Mouse (Mus musculus): ENCODE data around the gene Sumo2. TPM values are rescaled to one million over a fixed set of nuclear protein-coding genes. Genes with fewer than 3 reads are reported as not detected.
"Not testable (repeated sequence)": the region's sequence is repeated elsewhere in the genome, so short reads cannot be mapped to it uniquely, and the experiment has no call there.

The Sumo2 gene
- polyA plus RNA-seq, 1 experiment: 7.0 TPM

- 90% methylated on average over 12 of the region's 12 CpGs for WGBS
These were observed 50.9 kb downstream of the Sumo2 start for GRCm38 (mm10) chr11:115485155-115485554.

GRCm38 (mm10) chr11:115483726-115484125 is 52.4 kb downstream of the Sumo2 start:
- TF ChIP-seq POLR2A (IDR thresholded peaks at IDR 0.05; ENCODE audit: low read depth, low read length) (no peak), CTCF (IDR thresholded peaks at IDR 0.05; ENCODE audit: extremely low read depth, insufficient read length, insufficient replicate concordance, low read depth, low read length) (peak; percentile 64; the same call in 1 of the 2 replicates)
- Histone ChIP-seq H3K4me3 (ENCODE audit: low read depth, low read length) (no peak overlapping the region), H3K36me3 (ENCODE audit: control insufficient read depth, insufficient read depth, low read length) (peaks cover 17% of the 10 kb centered on the region), H3K4me1 (ENCODE audit: control insufficient read depth, insufficient read depth, insufficient read length, low read length) (no peaks in the 10 kb centered on the region), H3K27ac (ENCODE audit: insufficient read depth, low read depth, low read length) (no peak overlapping the region), H3K27me3 (ENCODE audit: control insufficient read depth, insufficient read depth, low read length) (no peaks in the 10 kb centered on the region)
- WGBS: 19% methylated on average over 6 of the region's 6 CpGs

More at GRCm38 (mm10) chr11:115485155-115485554, 50.9 kb downstream of the Sumo2 start:
- no peaks in the 10 kb centered on the region for H3K27me3 ChIP-seq (ENCODE audit: control insufficient read depth, insufficient read depth, low read length)
- no peak overlapping the region for H3K4me3 ChIP-seq (ENCODE audit: low read depth, low read length)
- TF ChIP-seq CTCF (IDR thresholded peaks at IDR 0.05; ENCODE audit: extremely low read depth, insufficient read length, insufficient replicate concordance, low read depth, low read length) (no peak), POLR2A (IDR thresholded peaks at IDR 0.05; ENCODE audit: low read depth, low read length) (no peak)
- no peak overlapping the region for H3K27ac ChIP-seq (ENCODE audit: insufficient read depth, low read depth, low read length)
- H3K4me1 ChIP-seq (ENCODE audit: control insufficient read depth, insufficient read depth, insufficient read length, low read length): no peaks in the 10 kb centered on the region
- H3K36me3 ChIP-seq (ENCODE audit: control insufficient read depth, insufficient read depth, low read length): peaks cover 25% of the 10 kb centered on the region

GRCm38 (mm10) chr11:115483278-115483677 is 52.8 kb downstream of the Sumo2 start:
- WGBS: 80% methylated on average over 11 of the region's 11 CpGs
- H3K4me1 ChIP-seq (ENCODE audit: control insufficient read depth, insufficient read depth, insufficient read length, low read length): no peaks in the 10 kb centered on the region
- no peak overlapping the region for H3K4me3 ChIP-seq (ENCODE audit: low read depth, low read length)
- TF ChIP-seq POLR2A (IDR thresholded peaks at IDR 0.05; ENCODE audit: low read depth, low read length): no peak
- TF ChIP-seq CTCF (IDR thresholded peaks at IDR 0.05; ENCODE audit: extremely low read depth, insufficient read length, insufficient replicate concordance, low read depth, low read length): no peak
- no peak overlapping the region for H3K27ac ChIP-seq (ENCODE audit: insufficient read depth, low read depth, low read length)
- peaks cover 15% of the 10 kb centered on the region; the same call in 1 of the 2 replicates for H3K36me3 ChIP-seq (ENCODE audit: control insufficient read depth, insufficient read depth, low read length)
- H3K27me3 ChIP-seq (ENCODE audit: control insufficient read depth, insufficient read depth, low read length): no peaks in the 10 kb centered on the region

- Histone ChIP-seq H3K27ac (ENCODE audit: insufficient read depth, low read depth, low read length) (no peak overlapping the region), H3K4me1 (ENCODE audit: control insufficient read depth, insufficient read depth, insufficient read length, low read length) (no peaks in the 10 kb centered on the region), H3K4me3 (ENCODE audit: low read depth, low read length) (no peak overlapping the region), H3K36me3 (ENCODE audit: control insufficient read depth, insufficient read depth, low read length) (peaks cover 15% of the 10 kb centered on the region; the same call in 1 of the 2 replicates), H3K27me3 (ENCODE audit: control insufficient read depth, insufficient read depth, low read length) (no peaks in the 10 kb centered on the region)
- TF ChIP-seq POLR2A (IDR thresholded peaks at IDR 0.05; ENCODE audit: low read depth, low read length) (no peak), CTCF (IDR thresholded peaks at IDR 0.05; ENCODE audit: extremely low read depth, insufficient read length, insufficient replicate concordance, low read depth, low read length) (no peak)
- WGBS: 83% methylated on average over 6 of the region's 6 CpGs
These were observed 54.4 kb downstream of the Sumo2 start for GRCm38 (mm10) chr11:115481553-115482259.

- WGBS: 82% methylated on average over 9 of the region's 9 CpGs
- H3K27ac ChIP-seq (ENCODE audit: insufficient read depth, low read depth, low read length): no peak overlapping the region
- H3K4me1 ChIP-seq (ENCODE audit: control insufficient read depth, insufficient read depth, insufficient read length, low read length): peaks cover 9% of the 10 kb centered on the region; the same call in 1 of the 2 replicates
- no peak overlapping the region for H3K4me3 ChIP-seq (ENCODE audit: low read depth, low read length)
- H3K36me3 ChIP-seq (ENCODE audit: control insufficient read depth, insufficient read depth, low read length): peaks cover 13% of the 10 kb centered on the region
- no peaks in the 10 kb centered on the region for H3K27me3 ChIP-seq (ENCODE audit: control insufficient read depth, insufficient read depth, low read length)
- TF ChIP-seq POLR2A (IDR thresholded peaks at IDR 0.05; ENCODE audit: low read depth, low read length): no peak
- no peak for TF ChIP-seq CTCF (IDR thresholded peaks at IDR 0.05; ENCODE audit: extremely low read depth, insufficient read length, insufficient replicate concordance, low read depth, low read length)
These were observed 57.7 kb downstream of the Sumo2 start for GRCm38 (mm10) chr11:115478296-115478938.

GRCm38 (mm10) chr11:115477388-115477787 is 58.7 kb downstream of the Sumo2 start:
- not testable (repeated sequence) for H3K4me3 ChIP-seq (ENCODE audit: low read depth, low read length); H3K27me3 ChIP-seq (ENCODE audit: control insufficient read depth, insufficient read depth, low read length)
- Histone ChIP-seq H3K4me1 (ENCODE audit: control insufficient read depth, insufficient read depth, insufficient read length, low read length) (peaks cover 12% of the 10 kb centered on the region; the same call in 1 of the 2 replicates), H3K36me3 (ENCODE audit: control insufficient read depth, insufficient read depth, low read length) (peaks cover 23% of the 10 kb centered on the region), H3K27ac (ENCODE audit: insufficient read depth, low read depth, low read length) (peak overlapping the region; percentile 60)
- 81% methylated on average over 7 of the region's 7 CpGs for WGBS

- peaks cover 30% of the 10 kb centered on the region for H3K36me3 ChIP-seq (ENCODE audit: control insufficient read depth, insufficient read depth, low read length)
- H3K27me3 ChIP-seq (ENCODE audit: control insufficient read depth, insufficient read depth, low read length): not testable (repeated sequence)
- WGBS: 46% methylated on average over 4 of the region's 4 CpGs
- peak overlapping the region; percentile 60 for H3K27ac ChIP-seq (ENCODE audit: insufficient read depth, low read depth, low read length)
- peak overlapping the region; percentile 79 for H3K4me3 ChIP-seq (ENCODE audit: low read depth, low read length)
- peaks cover 12% of the 10 kb centered on the region; the same call in 1 of the 2 replicates for H3K4me1 ChIP-seq (ENCODE audit: control insufficient read depth, insufficient read depth, insufficient read length, low read length)
These were observed 59.4 kb downstream of the Sumo2 start for GRCm38 (mm10) chr11:115476630-115477029.

Data from small intestine, adult 2 months (tissue).